Mouse (Mus musculus) forebrain, embryonic 10.5 days (tissue): ENCODE results near the gene Prmt7. TPM values are rescaled to one million over a fixed set of nuclear protein-coding genes. Genes with fewer than 3 reads are reported as not detected.

Source experiments
- DNase-seq: peaks from one replicate; pipeline ENCODE4 v3.0.0-alpha.2; 2017; ENCODE audit warnings: low spot score; ENCODE audit errors: extremely low spot score
- H3K27ac ChIP-seq: fragments of 300-500 bp; sonication (generic); 2 replicates; pipeline ENCODE4 v1.5.1; 2016; ENCODE audit warnings: mild to moderate bottlenecking
- H3K27me3 ChIP-seq: fragments of 300-500 bp; sonication (generic); 2 replicates; pipeline ENCODE4 v1.6.1; 2016; ENCODE audit warnings: mild to moderate bottlenecking; ENCODE audit not compliant: poor library complexity, severe bottlenecking
- H3K36me3 ChIP-seq: fragments of 300-500 bp; sonication (generic); replicated peaks from 2 replicates; pipeline ENCODE4 v1.6.1; 2016; ENCODE audit warnings: mild to moderate bottlenecking, moderate library complexity
- H3K4me1 ChIP-seq: fragments of 300-500 bp; sonication (generic); 2 replicates; pipeline ENCODE4 v1.6.1; 2016
- H3K4me3 ChIP-seq: fragments of 300-500 bp; sonication (generic); 2 replicates; pipeline ENCODE4 v1.5.1; 2016; ENCODE audit warnings: mild to moderate bottlenecking, moderate library complexity
- H3K9me3 ChIP-seq: fragments of 300-500 bp; sonication (generic); 2 replicates; pipeline ENCODE4 v1.6.1; 2016; ENCODE audit warnings: mild to moderate bottlenecking, moderate library complexity
- WGBS: fragments of 180-500 bp; shearing (Covaris S2); methylation state at CpG from one replicate; pipeline ENCODE4 v1.1.7; 2016; 5-methylcytosine and 5-hydroxymethylcytosine counted together
- polyA plus RNA-seq: library from polyadenylated mRNA; unstranded; fragments of >200 nt; fragmentation: Nextera tagmentation; extraction: Ambion mirVana; gene quantifications from 2 replicates; pipeline ENCODE4 v1.2.1, GENCODE M21; 2016

The Prmt7 gene
- polyA plus RNA-seq, 1 experiment from 2014 or later, result 88.6 TPM

DNA sequence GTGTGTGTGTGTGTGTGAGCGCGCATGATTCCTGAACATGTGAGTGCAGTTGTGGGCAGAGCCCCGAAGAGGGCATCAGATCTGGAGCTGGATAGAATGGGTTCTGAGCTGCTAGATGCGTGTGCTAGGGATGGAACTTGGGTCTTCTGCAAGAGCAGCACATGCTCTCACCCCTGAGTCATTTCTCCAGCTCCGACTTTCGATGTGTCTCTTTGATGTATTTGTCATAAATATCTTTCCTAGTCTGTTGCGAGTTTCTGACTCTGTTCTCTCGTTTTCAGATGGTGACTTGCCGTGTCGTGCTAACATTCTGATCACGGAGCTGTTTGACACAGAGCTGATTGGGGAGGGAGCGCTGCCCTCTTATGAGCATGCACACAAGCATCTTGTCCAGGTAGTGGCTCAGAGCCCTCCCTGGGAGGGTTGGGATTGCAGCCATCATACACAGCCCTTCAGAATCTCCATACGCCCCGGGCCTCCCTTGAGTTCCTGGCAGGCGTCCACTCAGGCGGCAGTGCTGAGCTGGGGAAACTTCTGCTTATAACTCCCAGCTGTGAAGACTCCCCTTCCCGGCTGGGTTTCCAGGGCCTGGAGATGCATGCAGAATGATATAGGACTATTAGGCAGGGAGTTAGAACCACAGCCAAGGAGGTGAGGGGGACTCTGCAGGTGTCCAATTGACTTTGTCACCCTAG lies 24.0 kb downstream of the Prmt7 start:
- Histone ChIP-seq H3K9me3 (no peaks in the 10 kb centered on the region), H3K27ac (no peak overlapping the region), H3K4me3 (no peak overlapping the region), H3K27me3 (no peaks in the 10 kb centered on the region), H3K4me1 (no peaks in the 10 kb centered on the region), H3K36me3 (peaks cover 94% of the 10 kb centered on the region)
- WGBS, result 94% methylated on average over 17 of the region's 17 CpGs
- DNase-seq, result no peak

DNA sequence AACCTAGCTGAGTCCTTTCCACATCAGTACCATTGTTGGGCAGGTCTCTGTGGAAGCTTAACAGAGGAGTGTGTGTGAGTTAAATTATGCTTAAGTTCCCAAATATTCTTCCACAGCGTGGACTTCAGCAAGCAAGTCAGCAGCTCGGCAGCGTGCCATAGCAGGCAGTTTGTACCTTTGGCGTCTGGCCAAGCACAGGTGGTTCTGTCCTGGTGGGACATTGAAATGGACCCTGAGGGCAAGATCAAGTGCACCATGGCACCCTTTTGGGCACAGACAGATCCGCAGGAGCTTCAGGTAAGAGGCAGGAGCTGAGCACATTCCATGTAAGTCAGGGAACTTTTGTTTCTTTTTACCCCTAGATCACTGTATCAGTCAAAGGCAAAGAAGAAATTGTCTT lies 26.4 kb downstream of the Prmt7 start:
- Histone ChIP-seq H3K4me1 (no peaks in the 10 kb centered on the region), H3K27me3 (no peaks in the 10 kb centered on the region), H3K27ac (no peak overlapping the region), H3K36me3 (peaks cover 96% of the 10 kb centered on the region), H3K4me3 (no peak overlapping the region), H3K9me3 (no peaks in the 10 kb centered on the region)
- 93% methylated on average over 5 of the region's 5 CpGs for WGBS
- DNase-seq, result no peak

DNA sequence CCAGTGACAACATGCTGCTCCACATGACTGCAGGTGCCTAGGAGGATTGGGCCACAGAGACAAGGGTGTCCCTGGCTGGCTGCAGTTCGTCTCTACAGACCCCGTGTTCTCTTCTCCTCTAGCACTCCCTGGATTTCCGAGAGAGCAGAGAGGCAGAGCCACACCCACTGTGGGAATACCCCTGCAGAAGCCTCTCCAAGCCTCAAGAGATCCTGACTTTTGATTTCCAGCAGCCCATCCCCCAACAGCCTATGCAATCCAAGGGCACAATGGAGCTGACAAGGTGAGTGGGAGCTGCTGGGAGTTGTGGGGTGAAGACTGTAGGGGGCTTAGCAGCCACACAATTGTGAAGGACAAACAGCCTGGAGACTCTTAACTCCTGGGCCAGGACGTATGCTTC lies 39.5 kb downstream of the Prmt7 start:
- no peak for DNase-seq
- Histone ChIP-seq H3K36me3 (peaks cover 98% of the 10 kb centered on the region), H3K27me3 (no peaks in the 10 kb centered on the region), H3K9me3 (no peaks in the 10 kb centered on the region), H3K27ac (no peak overlapping the region), H3K4me3 (no peak overlapping the region), H3K4me1 (no peaks in the 10 kb centered on the region)
- WGBS, result 75% methylated on average over 4 of the region's 4 CpGs

DNA sequence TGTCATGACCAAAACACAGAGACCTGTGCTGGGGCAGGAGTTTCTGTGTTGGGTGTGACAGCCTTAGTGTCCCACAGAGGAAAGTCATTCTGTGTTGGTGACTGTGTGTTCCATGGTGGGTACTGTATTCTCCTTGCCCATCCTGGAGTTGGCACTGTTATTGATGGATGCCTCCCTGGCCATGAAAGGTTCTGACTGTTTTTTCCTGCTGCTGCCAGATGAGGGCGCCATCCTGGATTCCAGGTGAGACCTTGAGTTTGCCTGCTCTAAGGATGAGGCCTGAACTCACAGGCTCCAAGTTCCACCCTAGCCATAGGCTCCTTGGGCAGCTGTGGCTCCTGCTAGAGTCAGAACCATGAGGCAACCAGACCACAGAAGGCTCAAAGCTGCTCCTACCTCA lies 47.4 kb downstream of the Prmt7 start:
- 29% methylated on average over 1 of the region's 1 CpGs for WGBS
- no peak for DNase-seq
- H3K4me3 ChIP-seq, result no peak overlapping the region
- no peak overlapping the region for H3K27ac ChIP-seq
- H3K36me3 ChIP-seq, result peaks cover 78% of the 10 kb centered on the region
- H3K4me1 ChIP-seq, result no peaks in the 10 kb centered on the region; the same call in 1 of the 2 replicates
- no peaks in the 10 kb centered on the region for H3K27me3 ChIP-seq
- no peaks in the 10 kb centered on the region for H3K9me3 ChIP-seq

DNA sequence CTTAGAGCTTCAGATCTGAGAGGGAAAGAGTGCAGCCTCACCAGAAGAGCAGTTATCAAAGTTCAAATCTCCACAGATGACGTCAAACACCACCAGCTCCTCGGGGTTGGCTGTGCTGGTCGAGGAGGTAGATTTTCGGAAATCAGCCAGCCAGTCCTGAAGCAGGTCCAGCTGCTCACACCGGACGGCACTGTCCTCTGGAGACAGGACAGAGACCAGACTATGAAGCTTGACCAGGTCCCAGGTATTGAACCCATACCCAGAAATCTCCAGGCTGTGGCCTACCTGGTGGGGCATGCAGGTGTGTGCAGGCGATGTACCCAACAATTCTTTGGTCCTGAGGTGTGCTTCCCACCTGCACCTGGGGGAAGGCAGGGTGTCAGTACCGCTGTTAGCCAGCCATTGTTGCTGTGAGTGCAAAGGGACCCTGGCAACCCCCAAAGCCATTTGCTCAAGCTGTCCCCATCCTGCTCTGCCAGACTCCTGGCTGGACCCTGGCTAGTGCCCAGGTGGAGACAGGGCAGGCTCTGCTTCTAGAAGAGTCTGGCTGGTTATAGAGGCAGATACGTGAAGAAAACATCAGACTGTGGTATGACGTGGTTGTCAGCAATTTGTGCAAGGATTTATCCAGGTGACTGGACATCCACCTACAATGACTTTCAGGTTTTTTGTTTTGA lies 49.0 kb downstream of the Prmt7 start:
- 94% methylated on average over 10 of the region's 10 CpGs for WGBS
- peaks cover 67% of the 10 kb centered on the region for H3K36me3 ChIP-seq
- no peaks in the 10 kb centered on the region; the same call in 1 of the 2 replicates for H3K4me1 ChIP-seq
- H3K9me3 ChIP-seq, result no peaks in the 10 kb centered on the region
- no peak for DNase-seq
- H3K27me3 ChIP-seq, result no peaks in the 10 kb centered on the region
- no peak overlapping the region for H3K4me3 ChIP-seq
- no peak overlapping the region for H3K27ac ChIP-seq

DNA sequence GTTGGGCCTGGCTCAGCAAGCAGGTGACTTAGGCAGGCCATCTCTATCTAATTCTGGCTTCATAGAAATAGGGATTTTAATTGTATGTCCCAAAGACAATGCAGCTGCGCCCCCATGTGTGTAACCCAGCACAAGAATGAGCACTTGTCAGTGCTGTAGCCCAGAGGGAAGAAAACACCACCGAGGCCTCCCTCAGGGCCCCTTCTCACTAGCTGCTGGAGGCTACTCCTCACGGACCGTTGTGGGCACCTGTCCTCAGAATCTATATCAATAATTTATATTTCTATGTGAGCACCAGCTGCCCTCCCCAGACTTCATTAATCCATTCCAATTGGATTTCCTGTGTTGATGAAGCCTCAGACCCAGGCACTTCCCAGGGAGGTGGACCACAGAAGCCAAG lies 50.2 kb downstream of the Prmt7 start:
- H3K4me3 ChIP-seq, result no peak overlapping the region
- no peak for DNase-seq
- no peaks in the 10 kb centered on the region for H3K27me3 ChIP-seq
- no peak overlapping the region for H3K27ac ChIP-seq
- H3K36me3 ChIP-seq, result peaks cover 67% of the 10 kb centered on the region
- WGBS, result 88% methylated on average over 4 of the region's 4 CpGs
- H3K4me1 ChIP-seq, result peaks cover 5% of the 10 kb centered on the region; the same call in 1 of the 2 replicates
- no peaks in the 10 kb centered on the region for H3K9me3 ChIP-seq

DNA sequence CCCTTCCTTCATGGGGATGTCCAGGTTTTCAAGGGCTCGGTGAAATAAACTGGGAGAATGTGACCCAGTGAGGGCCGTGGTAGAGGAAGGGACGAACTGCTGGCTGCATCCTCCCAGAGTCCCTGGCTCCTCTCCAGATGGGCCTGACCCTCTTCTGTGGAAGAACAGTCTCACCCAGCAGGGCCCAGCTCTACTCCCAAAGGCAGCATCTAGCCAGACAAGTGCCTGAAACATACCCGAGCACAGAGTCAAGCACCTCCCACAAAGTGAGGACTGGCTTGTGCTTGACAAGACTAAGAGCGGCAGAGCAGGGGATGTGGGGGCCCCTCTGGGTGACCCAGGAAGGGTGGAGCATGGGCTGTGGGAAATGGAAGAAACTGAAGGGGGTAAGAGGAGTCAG lies 51.6 kb downstream of the Prmt7 start:
- WGBS, result 86% methylated on average over 5 of the region's 5 CpGs
- Histone ChIP-seq H3K27me3 (no peaks in the 10 kb centered on the region), H3K4me3 (no peak overlapping the region), H3K4me1 (peaks cover 5% of the 10 kb centered on the region; the same call in 1 of the 2 replicates), H3K27ac (no peak overlapping the region), H3K9me3 (no peaks in the 10 kb centered on the region), H3K36me3 (peaks cover 57% of the 10 kb centered on the region)
- DNase-seq, result no peak

DNA sequence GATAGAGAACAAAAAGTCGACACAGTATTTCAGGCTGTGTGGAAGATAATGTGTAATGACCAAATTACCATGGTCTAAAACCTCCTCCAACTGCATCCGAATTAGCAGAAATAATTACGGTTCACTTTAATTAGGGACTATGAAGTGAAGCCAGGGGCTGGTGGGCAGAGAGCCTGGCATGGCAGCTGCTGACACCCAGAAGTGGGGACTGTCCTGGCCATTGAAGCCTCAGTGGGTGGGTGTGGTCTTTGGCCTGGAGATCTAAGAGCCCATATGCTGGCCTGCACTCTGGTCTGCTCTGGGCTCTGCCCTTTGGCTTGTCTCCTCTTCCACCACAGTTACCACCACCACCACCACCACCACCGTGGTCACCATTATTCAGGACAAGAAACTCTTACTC lies 53.2 kb downstream of the Prmt7 start:
- no peak for DNase-seq
- 87% methylated on average over 4 of the region's 4 CpGs for WGBS
- Histone ChIP-seq H3K9me3 (no peaks in the 10 kb centered on the region), H3K27me3 (no peaks in the 10 kb centered on the region), H3K27ac (no peak overlapping the region), H3K36me3 (peaks cover 43% of the 10 kb centered on the region), H3K4me1 (peaks cover 9% of the 10 kb centered on the region), H3K4me3 (no peak overlapping the region)

DNA sequence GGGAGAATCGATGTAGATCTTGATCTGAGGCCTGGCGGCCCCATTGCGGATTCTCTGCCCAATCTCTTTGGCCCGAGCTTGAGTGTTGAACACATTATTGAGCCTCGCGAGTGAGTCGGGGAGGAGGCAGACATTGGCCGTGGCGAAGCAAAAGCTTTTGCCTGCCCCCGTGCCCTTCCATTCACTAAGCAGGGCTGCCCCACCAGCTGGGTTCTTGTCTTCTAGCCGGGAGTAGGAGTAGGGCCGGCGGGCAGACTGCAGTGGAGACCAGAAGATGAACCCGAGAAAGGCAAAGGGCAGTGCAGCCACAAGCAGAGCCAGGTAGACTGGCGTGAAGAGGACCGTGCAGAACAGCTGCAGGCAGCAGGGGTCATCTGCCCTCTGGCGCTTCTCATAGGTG lies 54.7 kb downstream of the Prmt7 start:
- H3K4me3 ChIP-seq, result no peak overlapping the region
- no peaks in the 10 kb centered on the region for H3K9me3 ChIP-seq
- no peaks in the 10 kb centered on the region; the same call in 1 of the 2 replicates for H3K27me3 ChIP-seq
- no peak overlapping the region for H3K27ac ChIP-seq
- H3K36me3 ChIP-seq, result peaks cover 33% of the 10 kb centered on the region
- 90% methylated on average over 17 of the region's 17 CpGs for WGBS
- DNase-seq, result no peak
- H3K4me1 ChIP-seq, result peaks cover 23% of the 10 kb centered on the region

DNA sequence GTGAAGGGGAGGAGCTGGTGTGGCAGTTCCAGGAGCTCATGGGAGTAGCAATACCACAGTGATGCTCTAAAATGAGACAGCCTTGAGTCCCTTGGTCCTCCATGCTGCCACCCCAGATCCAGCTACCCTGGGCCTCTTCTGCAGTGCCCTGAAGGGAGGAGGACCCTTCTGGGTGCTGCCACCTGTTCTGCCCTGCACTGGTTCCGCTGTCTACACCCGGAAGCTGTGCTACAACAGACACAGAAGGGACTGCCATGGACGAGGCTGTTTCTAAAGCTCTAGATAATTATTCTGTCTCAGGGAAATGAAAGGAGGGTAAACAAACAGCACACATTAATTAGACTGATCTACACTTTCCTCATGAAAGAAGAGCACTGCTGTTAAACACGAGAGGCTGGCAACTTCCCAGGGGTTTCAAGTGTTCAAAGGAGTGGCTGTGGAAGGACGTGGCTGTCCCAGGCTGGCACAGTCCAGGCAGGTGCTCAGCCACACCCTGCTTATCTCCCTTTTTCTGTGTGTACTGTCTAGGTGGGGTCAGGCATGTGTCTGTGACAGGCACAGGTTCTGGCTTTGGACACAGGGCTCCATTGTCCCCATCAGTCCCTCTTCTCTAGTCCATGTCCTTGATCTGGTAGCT lies 58.1 kb downstream of the Prmt7 start:
- no peaks in the 10 kb centered on the region for H3K9me3 ChIP-seq
- H3K4me1 ChIP-seq, result peaks cover 41% of the 10 kb centered on the region
- H3K4me3 ChIP-seq, result no peak overlapping the region
- no peak overlapping the region for H3K27ac ChIP-seq
- peaks cover 16% of the 10 kb centered on the region for H3K36me3 ChIP-seq
- H3K27me3 ChIP-seq, result no peaks in the 10 kb centered on the region; the same call in 1 of the 2 replicates
- WGBS, result 76% methylated on average over 5 of the region's 5 CpGs
- DNase-seq, result no peak

DNA sequence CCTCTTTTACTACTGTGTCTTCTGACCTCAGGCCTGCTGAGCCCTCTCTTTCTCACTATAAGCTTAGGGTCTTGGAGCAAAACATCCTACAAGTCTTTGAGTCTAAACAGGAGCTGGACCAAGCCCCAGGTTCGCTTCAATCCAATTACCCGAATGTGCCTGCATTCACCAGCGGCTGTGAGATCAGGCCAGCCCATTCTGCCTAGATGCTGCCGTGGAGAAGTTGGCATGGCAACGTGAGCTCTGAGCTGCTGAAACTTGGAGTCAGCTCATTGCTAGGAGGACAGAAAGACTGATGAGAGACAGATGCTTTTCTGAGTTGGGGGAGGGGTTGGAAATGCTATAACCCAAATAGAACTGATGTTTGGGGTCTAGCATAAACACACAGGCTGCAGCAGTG lies 60.1 kb downstream of the Prmt7 start:
- DNase-seq, result peak; percentile 43
- 16% methylated on average over 5 of the region's 5 CpGs for WGBS
- peak overlapping the region; percentile 65 for H3K27ac ChIP-seq

DNA sequence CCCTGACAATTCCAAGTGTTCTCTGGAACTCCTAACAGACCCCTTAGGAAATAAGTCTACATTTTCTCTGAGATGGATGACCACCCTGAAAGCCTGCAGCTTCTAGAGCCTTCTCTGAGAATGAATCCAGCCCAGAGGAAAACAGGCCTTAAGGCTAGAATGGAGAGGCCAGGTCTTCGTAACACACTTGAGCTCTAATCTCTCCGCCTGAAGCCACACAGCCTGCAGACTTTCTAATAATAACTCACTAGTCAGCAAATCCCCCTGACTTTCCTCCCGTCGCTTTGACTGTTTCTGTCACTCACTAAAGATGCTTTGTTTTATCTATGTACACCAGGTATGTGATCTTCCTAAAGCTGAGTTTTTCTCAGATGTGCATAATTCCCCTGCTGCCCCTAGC lies 60.6 kb downstream of the Prmt7 start:
- DNase-seq, result no peak
- 71% methylated on average over 4 of the region's 4 CpGs for WGBS
- Histone ChIP-seq H3K27me3 (no peaks in the 10 kb centered on the region; the same call in 1 of the 2 replicates), H3K4me1 (peaks cover 36% of the 10 kb centered on the region), H3K36me3 (no peaks in the 10 kb centered on the region), H3K27ac (peak overlapping the region; percentile 65), H3K9me3 (no peaks in the 10 kb centered on the region), H3K4me3 (no peak overlapping the region)

More for the DNA sequence above, 60.1 kb downstream of the Prmt7 start:
- H3K36me3 ChIP-seq, result peaks cover under 1% of the 10 kb centered on the region; the same call in 1 of the 2 replicates
- H3K27me3 ChIP-seq, result no peaks in the 10 kb centered on the region; the same call in 1 of the 2 replicates
- H3K4me3 ChIP-seq, result no peak overlapping the region
- no peaks in the 10 kb centered on the region for H3K9me3 ChIP-seq
- peaks cover 36% of the 10 kb centered on the region for H3K4me1 ChIP-seq

DNA sequence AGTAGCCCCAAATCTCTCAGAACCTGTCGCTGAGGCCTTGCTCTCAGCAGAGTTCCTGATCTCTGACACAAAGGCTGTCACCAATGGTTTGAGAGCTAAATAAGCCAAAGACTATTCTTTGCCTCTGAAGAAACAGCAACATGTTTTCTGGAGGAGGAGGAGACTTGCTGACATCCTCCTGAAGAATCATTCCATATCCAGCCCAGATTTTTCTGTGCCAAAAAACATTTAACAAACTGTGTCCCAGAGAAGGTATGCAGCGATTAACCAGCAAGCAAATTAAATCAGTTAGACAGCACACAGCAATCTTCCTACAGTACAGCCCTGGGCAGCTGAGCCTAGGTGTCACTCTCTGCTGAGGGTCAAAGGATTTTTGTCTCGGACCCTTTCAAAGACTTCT lies 62.7 kb downstream of the Prmt7 start:
- Histone ChIP-seq H3K27me3 (no peaks in the 10 kb centered on the region; the same call in 1 of the 2 replicates), H3K4me3 (no peak overlapping the region)
- WGBS, result 87% methylated on average over 3 of the region's 3 CpGs

More for the DNA sequence above, 62.7 kb downstream of the Prmt7 start:
- DNase-seq, result no peak
- no peaks in the 10 kb centered on the region for H3K36me3 ChIP-seq
- H3K27ac ChIP-seq, result no peak overlapping the region
- peaks cover 36% of the 10 kb centered on the region for H3K4me1 ChIP-seq
- no peaks in the 10 kb centered on the region for H3K9me3 ChIP-seq
